Comparison of ENCODE assay signal across 8 mouse cellular contexts in the genomic region with DNA sequence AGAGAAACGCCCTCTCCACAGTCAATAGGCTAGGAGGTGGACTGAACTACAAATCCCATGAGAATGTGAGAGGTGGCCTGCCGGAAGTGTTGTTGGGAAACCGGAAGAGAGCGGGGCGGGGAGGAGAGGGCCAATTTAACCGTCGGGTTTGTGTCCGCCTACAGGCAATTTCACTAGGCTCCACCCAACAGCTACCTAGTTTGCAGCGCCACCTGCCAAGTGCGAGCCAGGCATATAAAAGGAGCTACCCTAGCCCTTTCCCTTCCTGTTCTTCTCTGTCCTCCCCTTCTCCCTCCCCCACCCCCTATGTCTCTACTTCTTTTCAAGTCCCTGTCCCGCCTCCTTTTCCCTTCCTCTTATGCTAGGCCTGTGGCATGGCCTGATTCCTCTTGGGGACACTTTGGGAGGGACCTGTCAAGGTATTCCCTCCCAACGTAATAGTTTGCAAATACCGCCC. TPM values are rescaled to one million over a fixed set of nuclear protein-coding genes. Genes with fewer than 3 reads are reported as not detected.
DNase-seq lines count a peak whose midpoint lies in the region; ATAC-seq and TF ChIP-seq lines count a peak whose summit lies in the region.

No protein-coding gene starts in this region.

- peak overlapping the region; percentile 87 for H3K27ac ChIP-seq in gastrocnemius, adult 2 months
- H3K27ac ChIP-seq in hindbrain, postnatal 0 days: peak overlapping the region; percentile 33; the same call in 1 of the 2 replicates
- peak overlapping the region; percentile 61; the same call in 1 of the 2 replicates for H3K27ac ChIP-seq in left cerebral cortex, adult 2 months
- H3K27ac ChIP-seq in macrophage: peak overlapping the region; percentile 36; the same call in 1 of the 2 replicates

- H3K4me3 ChIP-seq in gastrocnemius, adult 2 months: peak overlapping the region; percentile 67
- H3K4me3 ChIP-seq in hindbrain, postnatal 0 days (ENCODE audit: low read length): peak overlapping the region; percentile 37
- H3K4me3 ChIP-seq in left cerebral cortex, adult 2 months: peak overlapping the region; percentile 39
- peak overlapping the region; percentile 22; the same call in 1 of the 2 replicates for H3K4me3 ChIP-seq in macrophage (ENCODE audit: inconsistent target)

- peak; percentile 91 for ATAC-seq in activated CD4-positive, CD25-positive, alpha-beta regulatory T cell, adult 4 months
- ATAC-seq in common myeloid progenitor, adult 5-6 weeks (replicated peaks; ENCODE audit: low read depth, poor library complexity, severe bottlenecking): peak; percentile 86
- peak; percentile 86 for ATAC-seq in hindbrain, postnatal 0 days

- peak; percentile 22; the same call in 1 of the 2 replicates for TF ChIP-seq CTCF in gastrocnemius, adult 2 months (IDR thresholded peaks at IDR 0.05)
- peak; percentile 42; the same call in 1 of the 2 replicates for TF ChIP-seq CTCF in hindbrain, postnatal 0 days (IDR thresholded peaks at IDR 0.05; ENCODE audit: low read depth)
- TF ChIP-seq CTCF in left cerebral cortex, adult 2 months (IDR thresholded peaks at IDR 0.05): peak; percentile 20

- 0 out of 2 replicates have a peak overlapping the region, but pooled peaks have one; percentile 34 for H3K9ac ChIP-seq in hindbrain, postnatal 0 days (replicated peaks; ENCODE audit: low read length)

- no peaks in the 10 kb centered on the region for H3K4me1 ChIP-seq in hindbrain, postnatal 0 days (ENCODE audit: insufficient read depth, low read length)

- 13% methylated on average over 13 of the region's 13 CpGs for WGBS in hindbrain, postnatal 0 days
- 22% methylated on average over 9 of the region's 13 CpGs for WGBS in macrophage (ENCODE audit: missing documents)

- H3K27me3 ChIP-seq in hindbrain, postnatal 0 days (ENCODE audit: insufficient read depth, low read length): no peaks in the 10 kb centered on the region

- peak overlapping the region; percentile 56 for H3K4me2 ChIP-seq in hindbrain, postnatal 0 days (ENCODE audit: low read depth, low read length)

- peak; percentile 84 for DNase-seq in gastrocnemius, adult 2 months
- DNase-seq in hindbrain, postnatal 0 days (ENCODE audit: low spot score): peak; percentile 88
- peak; percentile 59 to 74 for DNase-seq in left cerebral cortex, adult 2 months (ENCODE audit: extremely low spot score in 1 of 2, low spot score in 2 of 2)
- peak; percentile 84 to 85 for DNase-seq in right cerebral cortex, postnatal 10 days (ENCODE audit: low spot score in 2 of 2)
- DNase-seq in urinary bladder, postnatal 4 days (ENCODE audit: low spot score in 2 of 2): peak; percentile 61 to 68

- H3K79me2 ChIP-seq in macrophage (ENCODE audit: inconsistent target): no peaks in the 10 kb centered on the region

- H3K36me3 ChIP-seq in hindbrain, postnatal 0 days (ENCODE audit: insufficient read depth, low read length): no peaks in the 10 kb centered on the region
- H3K36me3 ChIP-seq in macrophage (ENCODE audit: inconsistent target): no peaks in the 10 kb centered on the region

- intact Hi-C loops in gastrocnemius, adult 2 months (cut with DNase I): loop anchor here (2.0 to 5.0 kb wide), 2 partner anchors 72 to 168 kb away; no protein-coding TSS in a partner anchor
- intact Hi-C loops in left cerebral cortex, adult 2 months (cut with DNase I): loop anchor here (5.0 kb wide), 1 partner anchor 258 kb away; no protein-coding TSS in a partner anchor

- H3K9me3 ChIP-seq in hindbrain, postnatal 0 days (ENCODE audit: low read length): no peaks in the 10 kb centered on the region

RNA-seq across cellular contexts. Expression of gene Rtp3, which starts 4.4 kb away (rescaled TPM):
- not detected for polyA plus RNA-seq in activated CD4-positive, CD25-positive, alpha-beta regulatory T cell, adult 4 months (2017; shearing (Covaris generic))
- total RNA-seq in common myeloid progenitor, adult 5-6 weeks (2017): not detected in 2 replicates
- total RNA-seq in gastrocnemius, adult 2 months (2021): 1 to 10 TPM; 1.1 to 1.2 TPM
- 1.4 TPM in 1 of 2 replicates, not detected in the other for total RNA-seq in hindbrain, postnatal 0 days (2014; rRNA removed)
- polyA plus RNA-seq in hindbrain, postnatal 0 days (2015; fragmentation: Nextera tagmentation; extraction: Ambion mirVana): not detected in 2 replicates
- total RNA-seq in left cerebral cortex, adult 2 months (2021): under 1 TPM; 0.19 to 0.48 TPM
- total RNA-seq in macrophage (2018; cell fraction: chromatin; rRNA removed): not detected
- total RNA-seq in macrophage (2018; cell fraction: cytosol; rRNA removed): not detected
- total RNA-seq in macrophage (2018; cell fraction: nucleus; rRNA removed): not detected
- polyA plus RNA-seq in macrophage (2018): not detected in 3 replicates

RNA-seq across cellular contexts. Expression of gene Ltf, which starts 24.3 kb away (rescaled TPM):
- not detected for polyA plus RNA-seq in activated CD4-positive, CD25-positive, alpha-beta regulatory T cell, adult 4 months (2017; shearing (Covaris generic))
- total RNA-seq in common myeloid progenitor, adult 5-6 weeks (2017): 52.3 and 80.1 TPM in 2 replicates
- not detected for total RNA-seq in gastrocnemius, adult 2 months (2021)
- 0.89 and 1.7 TPM in 2 replicates for total RNA-seq in hindbrain, postnatal 0 days (2014; rRNA removed)
- polyA plus RNA-seq in hindbrain, postnatal 0 days (2015; fragmentation: Nextera tagmentation; extraction: Ambion mirVana): 0.42 and 0.51 TPM in 2 replicates
- total RNA-seq in left cerebral cortex, adult 2 months (2021): 1 to 10 TPM in 1 of 2 experiments, not detected in 1; 1.1 TPM
- total RNA-seq in macrophage (2018; cell fraction: chromatin; rRNA removed): 1 to 10 TPM in 3 of 26 experiments, under 1 TPM in 2, not detected in 21; 0.55 to 4.6 (median 1.3) TPM
- 1 to 10 TPM in 13 of 26 experiments, under 1 TPM in 12, not detected in 1; 0.11 to 7.7 (median 1.1) TPM for total RNA-seq in macrophage (2018; cell fraction: cytosol; rRNA removed)
- 10 to 100 TPM in 1 of 26 experiments, 1 to 10 TPM in 19, under 1 TPM in 4, not detected in 2; 0.24 to 10.7 (median 2.4) TPM for total RNA-seq in macrophage (2018; cell fraction: nucleus; rRNA removed)
- polyA plus RNA-seq in macrophage (2018): 1.6 to 15.3 TPM (median 4.9 TPM) in 3 replicates

RNA-seq across cellular contexts. Expression of gene Lrrc2, which starts 43.4 kb away (rescaled TPM):
- polyA plus RNA-seq in activated CD4-positive, CD25-positive, alpha-beta regulatory T cell, adult 4 months (2017; shearing (Covaris generic)): under 1 TPM; 0.13 to 0.58 TPM
- 0.32 and 1.7 TPM in 2 replicates for total RNA-seq in common myeloid progenitor, adult 5-6 weeks (2017)
- total RNA-seq in gastrocnemius, adult 2 months (2021): 10 to 100 TPM; 75.0 to 80.8 TPM
- 0.78 and 8.3 TPM in 2 replicates for total RNA-seq in hindbrain, postnatal 0 days (2014; rRNA removed)
- 1.3 and 2.6 TPM in 2 replicates for polyA plus RNA-seq in hindbrain, postnatal 0 days (2015; fragmentation: Nextera tagmentation; extraction: Ambion mirVana)
- total RNA-seq in left cerebral cortex, adult 2 months (2021): 1 to 10 TPM in 1 of 2 experiments, under 1 TPM in 1; 0.84 to 2.1 TPM
- not detected for total RNA-seq in macrophage (2018; cell fraction: chromatin; rRNA removed)
- under 1 TPM in 3 of 26 experiments, not detected in 23; 0.03 to 0.05 (median 0.04) TPM for total RNA-seq in macrophage (2018; cell fraction: cytosol; rRNA removed)
- total RNA-seq in macrophage (2018; cell fraction: nucleus; rRNA removed): not detected
- not detected in 3 replicates for polyA plus RNA-seq in macrophage (2018)

RNA-seq across cellular contexts. Expression of gene Tdgf1, which starts 48.8 kb away (rescaled TPM):
- polyA plus RNA-seq in activated CD4-positive, CD25-positive, alpha-beta regulatory T cell, adult 4 months (2017; shearing (Covaris generic)): 1 to 10 TPM; 2.2 TPM
- not detected in 2 replicates for total RNA-seq in common myeloid progenitor, adult 5-6 weeks (2017)
- not detected for total RNA-seq in gastrocnemius, adult 2 months (2021)
- 1.5 TPM in 1 of 2 replicates, not detected in the other for total RNA-seq in hindbrain, postnatal 0 days (2014; rRNA removed)
- 0.66 and 0.87 TPM in 2 replicates for polyA plus RNA-seq in hindbrain, postnatal 0 days (2015; fragmentation: Nextera tagmentation; extraction: Ambion mirVana)
- under 1 TPM; 0.16 to 0.32 TPM for total RNA-seq in left cerebral cortex, adult 2 months (2021)
- 10 to 100 TPM in 1 of 26 experiments, 1 to 10 TPM in 10, under 1 TPM in 2, not detected in 13; 0.92 to 21.6 (median 3.6) TPM for total RNA-seq in macrophage (2018; cell fraction: chromatin; rRNA removed)
- total RNA-seq in macrophage (2018; cell fraction: cytosol; rRNA removed): 1 to 10 TPM in 1 of 26 experiments, under 1 TPM in 9, not detected in 16; 0.07 to 1.1 (median 0.23) TPM
- 10 to 100 TPM in 5 of 26 experiments, 1 to 10 TPM in 8, under 1 TPM in 1, not detected in 12; 0.29 to 24.7 (median 5.8) TPM for total RNA-seq in macrophage (2018; cell fraction: nucleus; rRNA removed)
- not detected in 3 replicates for polyA plus RNA-seq in macrophage (2018)

Comparison
In these comparisons a context has a peak if more than half of its experiments do, and no peak if none do; other contexts are left out.
1. Peak in every context shown above with its lines: DNase-seq, ATAC-seq, H3K4me3 ChIP-seq and H3K27ac ChIP-seq.
2. H3K27ac ChIP-seq: peak in every context shown above with its lines; median percentile 87 in gastrocnemius, adult 2 months; 61 in left cerebral cortex, adult 2 months; 36 in macrophage; 33 in hindbrain, postnatal 0 days.
3. RNA of gene Ltf, which starts 24.3 kb away (total RNA-seq): 52.3 to 80.1 TPM in common myeloid progenitor, adult 5-6 weeks; 1.1 TPM in left cerebral cortex, adult 2 months, 0.89 to 1.7 TPM in hindbrain, postnatal 0 days and not detected in gastrocnemius, adult 2 months; every median in the first group is over 10 times any median in the second.